Mouse (Mus musculus) stomach, postnatal 0 days (tissue): Measurements from ENCODE around the gene Hspbp1. TPM values are rescaled to one million over a fixed set of nuclear protein-coding genes. Genes with fewer than 3 reads are reported as not detected.

ENCODE experiments used
- ATAC-seq: fragments of 200-750 bp; cut with Nextera tagmentation; 2 replicates; pipeline ENCODE4 v1.8.0; 2017; ENCODE audit not compliant: low FRiP score, low TSS enrichment
- DNase-seq: peaks from one replicate; pipeline ENCODE4 v3.0.0-alpha.2; 2016; ENCODE audit warnings: low spot score
- H3K27ac ChIP-seq: fragments of 300-500 bp; sonication (generic); replicated peaks from 2 replicates; pipeline ENCODE4 v1.5.1; 2014; ENCODE audit warnings: mild to moderate bottlenecking, control low read depth
- H3K27me3 ChIP-seq: fragments of 300-500 bp; sonication (generic); 2 replicates; pipeline ENCODE4 v1.6.1; 2014; ENCODE audit warnings: low read length; ENCODE audit not compliant: control insufficient read depth, insufficient read depth
- H3K36me3 ChIP-seq: fragments of 300-500 bp; sonication (generic); 2 replicates; pipeline ENCODE4 v1.6.1; 2014; ENCODE audit warnings: low read length, mixed read lengths; ENCODE audit not compliant: control insufficient read depth, insufficient read depth
- H3K4me1 ChIP-seq: fragments of 300-500 bp; sonication (generic); replicated peaks from 2 replicates; pipeline ENCODE4 v1.6.1; 2014; ENCODE audit warnings: antibody characterized with exemption; ENCODE audit not compliant: control insufficient read depth, insufficient read depth
- H3K4me2 ChIP-seq: fragments of 300-500 bp; sonication (generic); replicated peaks from 2 replicates; pipeline ENCODE4 v1.6.1; 2014; ENCODE audit warnings: low read depth, mild to moderate bottlenecking, control low read depth, moderate library complexity
- H3K4me3 ChIP-seq: fragments of 300-500 bp; sonication (generic); 2 replicates; pipeline ENCODE4 v1.5.1; 2014; ENCODE audit warnings: low read depth, low read length, control low read depth
- H3K9ac ChIP-seq: fragments of 300-500 bp; sonication (generic); 2 replicates; pipeline ENCODE4 v1.6.1; 2014; ENCODE audit warnings: mild to moderate bottlenecking, low read length, control low read depth, mixed read lengths
- H3K9me3 ChIP-seq: fragments of 300-500 bp; sonication (generic); 2 replicates; pipeline ENCODE4 v1.6.1; 2016; ENCODE audit warnings: low read length; ENCODE audit not compliant: control insufficient read depth
- CTCF ChIP-seq: IDR thresholded peaks from 2 replicates; pipeline ENCODE4 v1.5.1; 2016; ENCODE audit warnings: antibody characterized with exemption, low read depth, mild to moderate bottlenecking, moderate library complexity
- EP300 ChIP-seq: optimal IDR thresholded peaks from 2 replicates; pipeline ENCODE3; 2016; ENCODE audit warnings: antibody characterized with exemption
- WGBS: fragments of 180-500 bp; shearing (Covaris S2); extraction: QIAGEN DNeasy Blood & Tissue Kit; methylation state at CpG from one replicate; pipeline ENCODE4 v1.1.7; 2014; 5-methylcytosine and 5-hydroxymethylcytosine counted together
- polyA plus RNA-seq: library from polyadenylated mRNA; unstranded; fragments of >200 nt; fragmentation: Nextera tagmentation; extraction: Ambion mirVana; gene quantifications from 2 replicates; pipeline ENCODE4 v1.2.1, GENCODE M21; 2015

Gene Hspbp1
- polyA plus RNA-seq, 1 experiment from 2014 or later = 59.1 TPM

DNA sequence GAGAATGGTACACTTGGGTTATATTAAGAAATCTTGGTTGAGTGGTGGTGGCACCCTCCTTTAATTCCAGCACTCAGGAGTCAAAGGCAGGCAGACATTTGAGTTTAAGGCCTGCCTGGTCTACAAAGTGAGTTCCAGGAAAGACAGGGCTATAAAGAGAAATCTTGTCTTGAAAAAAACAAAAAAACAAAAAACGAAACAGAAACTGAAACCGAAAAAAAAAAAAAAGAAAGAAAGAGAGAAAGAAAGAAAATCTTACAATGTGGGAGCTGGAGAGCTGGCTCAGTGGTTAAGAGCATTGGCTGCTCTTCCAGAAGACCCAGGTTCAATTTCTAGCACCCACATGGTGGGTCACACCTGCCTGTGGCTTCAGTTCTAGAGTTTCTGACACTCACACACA, 21.1 kb downstream of the Hspbp1 start:
- peaks cover 3% of the 10 kb centered on the region for H3K36me3 ChIP-seq
- H3K4me1 ChIP-seq = no peaks in the 10 kb centered on the region
- no peak overlapping the region for H3K9ac ChIP-seq
- H3K27ac ChIP-seq = no peak overlapping the region
- 88% methylated on average over 2 of the region's 2 CpGs for WGBS
- no peaks in the 10 kb centered on the region for H3K27me3 ChIP-seq
- no peak for TF ChIP-seq CTCF
- TF ChIP-seq EP300 = no peak
- H3K4me3 ChIP-seq = no peak overlapping the region
- ATAC-seq = no peak
- DNase-seq = no peak
- no peak overlapping the region for H3K4me2 ChIP-seq
- H3K9me3 ChIP-seq = no peaks in the 10 kb centered on the region

DNA sequence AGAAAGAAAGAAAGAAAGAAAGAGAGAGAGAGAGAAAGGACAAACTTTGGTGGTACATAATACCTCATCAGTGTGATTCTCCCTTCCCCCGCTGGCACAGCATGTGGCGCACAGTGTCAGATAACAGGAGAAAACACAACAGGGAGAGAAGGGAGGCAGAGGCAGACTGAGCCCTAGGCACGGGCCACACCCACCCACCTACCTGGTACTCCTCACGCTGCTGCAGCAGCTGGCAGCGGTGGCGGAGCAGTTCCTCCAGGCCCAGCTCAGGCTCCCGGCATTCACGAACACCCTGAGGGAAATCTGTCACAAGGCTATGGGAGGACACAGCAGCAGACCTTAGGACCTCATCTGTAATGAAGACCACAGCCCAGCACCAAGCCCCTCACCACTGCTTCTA, 21.7 kb downstream of the Hspbp1 start:
- 69% methylated on average over 8 of the region's 8 CpGs for WGBS
- no peak for ATAC-seq

DNA sequence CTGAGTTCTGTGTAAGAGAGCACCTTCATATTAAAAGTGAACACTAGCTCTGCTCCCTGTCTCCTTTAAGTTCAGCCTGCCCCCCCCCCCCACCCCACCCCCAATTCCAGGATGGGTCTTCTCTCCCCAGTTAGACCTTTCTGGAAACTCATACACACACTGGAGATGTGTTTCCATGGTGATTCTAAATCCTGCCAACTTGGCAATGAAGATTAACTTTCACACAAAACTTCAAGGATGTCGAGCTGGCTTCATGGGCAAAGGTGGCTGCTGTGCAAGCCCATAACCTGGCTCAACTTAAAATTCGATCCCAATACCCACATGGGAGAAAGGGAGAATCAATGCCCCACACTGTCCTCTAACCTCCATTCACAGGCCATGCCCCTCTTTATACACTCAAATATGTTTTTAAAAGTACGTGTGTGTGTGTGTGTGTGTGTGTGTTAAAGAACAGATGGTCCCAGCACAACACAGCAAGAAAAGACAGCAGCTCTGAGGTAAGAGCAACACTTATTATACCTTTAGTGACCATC, 24.9 kb downstream of the Hspbp1 start:
- no peak for ATAC-seq
- H3K4me2 ChIP-seq = peak overlapping the region; percentile 83
- H3K27ac ChIP-seq = peak overlapping the region; percentile 98; the same call in 1 of the 2 replicates
- no peaks in the 10 kb centered on the region for H3K27me3 ChIP-seq
- H3K9me3 ChIP-seq = no peaks in the 10 kb centered on the region
- DNase-seq = no peak
- H3K4me1 ChIP-seq = 0 out of 2 replicates have a peak, but pooled peaks cover 4% of the 10 kb centered on the region
- TF ChIP-seq EP300 = no peak
- no peak for TF ChIP-seq CTCF
- H3K4me3 ChIP-seq = peak overlapping the region; percentile 93; the same call in 1 of the 2 replicates
- H3K9ac ChIP-seq = peak overlapping the region; percentile 96; the same call in 1 of the 2 replicates
- peaks cover 3% of the 10 kb centered on the region; the same call in 1 of the 2 replicates for H3K36me3 ChIP-seq
- WGBS = 50% methylated on average over 3 of the region's 3 CpGs

More for the DNA sequence above, 21.7 kb downstream of the Hspbp1 start:
- H3K36me3 ChIP-seq = peaks cover 3% of the 10 kb centered on the region; the same call in 1 of the 2 replicates
- no peaks in the 10 kb centered on the region for H3K9me3 ChIP-seq
- H3K27ac ChIP-seq = no peak overlapping the region
- TF ChIP-seq CTCF (no peak), EP300 (no peak)
- DNase-seq = no peak
- no peak overlapping the region for H3K9ac ChIP-seq
- H3K4me1 ChIP-seq = no peaks in the 10 kb centered on the region
- no peak overlapping the region for H3K4me2 ChIP-seq
- H3K4me3 ChIP-seq = no peak overlapping the region
- no peaks in the 10 kb centered on the region for H3K27me3 ChIP-seq

DNA sequence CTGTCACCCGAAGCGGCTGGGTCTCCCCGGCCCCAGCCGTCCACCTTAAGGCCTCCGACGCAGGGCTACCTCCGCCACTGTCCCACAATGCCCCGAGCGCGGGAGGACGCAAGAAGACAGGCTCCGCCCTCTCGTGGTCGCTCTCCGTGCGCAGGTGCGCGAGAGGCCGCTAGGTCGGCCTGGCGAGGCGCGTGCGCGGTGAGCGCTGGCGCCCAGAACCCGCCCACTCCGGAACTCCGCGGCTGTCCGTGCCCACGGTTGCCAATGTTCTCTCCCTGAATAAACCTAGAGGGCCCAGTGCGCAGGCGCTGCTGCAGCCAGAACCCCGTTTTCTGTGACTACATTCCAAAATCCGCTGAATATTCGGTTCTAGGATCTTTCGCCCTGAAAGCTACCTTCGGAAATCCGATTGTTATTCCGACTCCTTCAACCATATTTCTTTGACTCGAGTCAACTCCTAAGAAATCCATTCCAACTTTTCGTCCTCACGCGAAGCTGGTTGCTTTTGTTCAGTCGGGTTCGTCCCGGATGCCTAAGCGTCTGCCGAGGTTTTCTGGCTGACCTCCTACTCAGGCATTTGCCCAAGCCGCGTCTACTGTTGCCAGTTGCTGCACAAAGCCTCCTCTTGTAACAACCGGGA, 25.8 kb downstream of the Hspbp1 start, which contains the start of gene Ppp6r1:
Gene Ppp6r1, minus strand, starts transcription at position 108 of the 640 bp plus-strand sequence.
- Histone ChIP-seq H3K9me3 (no peaks in the 10 kb centered on the region), H3K4me1 (0 out of 2 replicates have a peak, but pooled peaks cover 5% of the 10 kb centered on the region), H3K27me3 (no peaks in the 10 kb centered on the region), H3K36me3 (no peaks in the 10 kb centered on the region; the same call in 1 of the 2 replicates), H3K9ac (peak within 1 kb of the TSS; percentile 96), H3K27ac (peak within 1 kb of the TSS; percentile 98), H3K4me2 (peak within 1 kb of the TSS; percentile 83), H3K4me3 (peak within 1 kb of the TSS; percentile 93)
- ATAC-seq (peak; percentile 97), DNase-seq (peak; percentile 97)
- TF ChIP-seq CTCF (peak; percentile 72), EP300 (no peak)
- under 1% methylated on average over 51 of the region's 54 CpGs for WGBS

DNA sequence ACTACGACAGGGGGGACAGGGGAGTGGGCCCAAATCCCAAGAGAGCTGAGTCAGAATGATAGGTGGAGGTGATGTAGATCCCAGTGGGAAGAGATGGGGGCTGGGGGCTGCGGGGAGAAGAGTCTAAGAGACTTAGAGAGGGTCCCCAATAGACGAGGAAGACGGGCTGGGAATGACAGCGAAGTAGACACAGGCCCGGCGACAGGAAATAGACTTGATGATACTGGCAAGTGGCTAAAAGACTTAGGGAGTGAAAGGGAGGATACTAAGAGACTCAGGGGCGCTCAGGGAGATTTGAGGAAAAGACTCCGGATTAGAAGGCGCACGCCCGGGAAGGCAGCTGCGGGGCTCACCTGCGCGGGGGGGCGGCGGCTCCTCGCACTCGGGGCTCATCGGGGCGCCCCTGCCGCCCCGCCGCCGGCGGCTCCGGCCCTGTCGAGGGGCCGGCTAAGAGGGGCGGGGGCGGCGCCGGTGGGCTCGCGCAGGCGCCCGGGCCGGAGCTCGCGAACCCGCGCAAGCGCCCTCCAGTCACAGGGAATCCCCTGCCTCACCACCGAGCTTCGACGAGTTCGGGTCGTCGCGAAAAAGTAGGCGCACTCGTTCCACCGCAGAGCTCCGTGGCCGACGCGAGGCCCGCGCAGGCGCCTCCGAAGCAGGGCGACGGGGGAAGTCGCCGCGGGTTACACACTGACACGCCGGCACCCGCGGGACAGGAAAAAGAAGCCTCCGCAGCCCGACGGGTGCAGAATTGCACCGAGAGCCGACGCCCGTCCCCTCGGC, 26.6 kb downstream of the Hspbp1 start:
- Histone ChIP-seq H3K36me3 (no peaks in the 10 kb centered on the region; the same call in 1 of the 2 replicates), H3K9me3 (no peaks in the 10 kb centered on the region), H3K27me3 (no peaks in the 10 kb centered on the region), H3K4me3 (peak overlapping the region; percentile 93), H3K9ac (peak overlapping the region; percentile 96), H3K4me1 (0 out of 2 replicates have a peak, but pooled peaks cover 7% of the 10 kb centered on the region), H3K27ac (peak overlapping the region; percentile 98), H3K4me2 (peak overlapping the region; percentile 63)
- under 1% methylated on average over 69 of the region's 78 CpGs for WGBS
- no peak for DNase-seq
- TF ChIP-seq EP300 (no peak), CTCF (no peak)
- peak; percentile 60 for ATAC-seq
